Mouse (Mus musculus): ENCODE data around the gene Pitpnm1. TPM values are rescaled to one million over a fixed set of nuclear protein-coding genes. Genes with fewer than 3 reads are reported as not detected.

Gene Pitpnm1
- polyA plus RNA-seq, 1 experiment from 2014 or later = 10.9 TPM

Other genes starting within 250 kb of the Pitpnm1 start
- 64.2 and 68.9 TPM in 2 replicates for gene Chka, start 248.2 kb upstream of the Pitpnm1 start, polyA plus RNA-seq (2016; fragmentation: Nextera tagmentation; extraction: Ambion mirVana)
- gene Tcirg1, start 192.9 kb upstream of the Pitpnm1 start, polyA plus RNA-seq (2016; fragmentation: Nextera tagmentation; extraction: Ambion mirVana) = 46.4 and 53.6 TPM in 2 replicates
- 245 and 268 TPM in 2 replicates for gene Ndufs8, start 187.2 kb upstream of the Pitpnm1 start, polyA plus RNA-seq (2016; fragmentation: Nextera tagmentation; extraction: Ambion mirVana)
- 0.91 and 1.1 TPM in 2 replicates for gene Aldh3b1, start 170.2 kb upstream of the Pitpnm1 start, polyA plus RNA-seq (2016; fragmentation: Nextera tagmentation; extraction: Ambion mirVana)
- 12.5 and 12.7 TPM in 2 replicates for gene Unc93b1, start 164.8 kb upstream of the Pitpnm1 start, polyA plus RNA-seq (2016; fragmentation: Nextera tagmentation; extraction: Ambion mirVana)
- gene Aldh3b3, start 141.4 kb upstream of the Pitpnm1 start, polyA plus RNA-seq (2016; fragmentation: Nextera tagmentation; extraction: Ambion mirVana) = not detected in 2 replicates
- gene Aldh3b2, start 127.7 kb upstream of the Pitpnm1 start, polyA plus RNA-seq (2016; fragmentation: Nextera tagmentation; extraction: Ambion mirVana) = 2.0 and 2.8 TPM in 2 replicates
- 3.0 and 3.4 TPM in 2 replicates for gene Acy3, start 113.4 kb upstream of the Pitpnm1 start, polyA plus RNA-seq (2016; fragmentation: Nextera tagmentation; extraction: Ambion mirVana)
- not detected in 2 replicates for gene Tbx10, start 107.2 kb upstream of the Pitpnm1 start, polyA plus RNA-seq (2016; fragmentation: Nextera tagmentation; extraction: Ambion mirVana)
- 30.0 and 33.2 TPM in 2 replicates for gene Nudt8, start 99.4 kb upstream of the Pitpnm1 start, polyA plus RNA-seq (2016; fragmentation: Nextera tagmentation; extraction: Ambion mirVana)
- gene Gm49405, start 99.4 kb upstream of the Pitpnm1 start, polyA plus RNA-seq (2016; fragmentation: Nextera tagmentation; extraction: Ambion mirVana) = 4.0 and 5.6 TPM in 2 replicates
- 6.5 and 6.9 TPM in 2 replicates for gene Doc2g, start 96.7 kb upstream of the Pitpnm1 start, polyA plus RNA-seq (2016; fragmentation: Nextera tagmentation; extraction: Ambion mirVana)
- 188 and 201 TPM in 2 replicates for gene Ndufv1, start 87.2 kb upstream of the Pitpnm1 start, polyA plus RNA-seq (2016; fragmentation: Nextera tagmentation; extraction: Ambion mirVana)
- gene Gstp1, start 62.0 kb upstream of the Pitpnm1 start, polyA plus RNA-seq (2016; fragmentation: Nextera tagmentation; extraction: Ambion mirVana) = 540 and 544 TPM in 2 replicates
- gene Gstp2, start 54.0 kb upstream of the Pitpnm1 start, polyA plus RNA-seq (2016; fragmentation: Nextera tagmentation; extraction: Ambion mirVana) = 2.8 and 11.5 TPM in 2 replicates
- not detected in 2 replicates for gene Gstp3, start 40.4 kb upstream of the Pitpnm1 start, polyA plus RNA-seq (2016; fragmentation: Nextera tagmentation; extraction: Ambion mirVana)
- gene Cabp2, start 18.4 kb upstream of the Pitpnm1 start, polyA plus RNA-seq (2016; fragmentation: Nextera tagmentation; extraction: Ambion mirVana) = 0.22 TPM in 1 of 2 replicates, not detected in the other
- 55.6 and 55.7 TPM in 2 replicates for gene Cdk2ap2, start 2.8 kb upstream of the Pitpnm1 start, polyA plus RNA-seq (2016; fragmentation: Nextera tagmentation; extraction: Ambion mirVana)
- gene Aip, start 25.9 kb downstream of the Pitpnm1 start, polyA plus RNA-seq (2016; fragmentation: Nextera tagmentation; extraction: Ambion mirVana) = 85.2 and 90.8 TPM in 2 replicates
- not detected in 2 replicates for gene Gpr152, start 39.8 kb downstream of the Pitpnm1 start, polyA plus RNA-seq (2016; fragmentation: Nextera tagmentation; extraction: Ambion mirVana)
- gene Cabp4, start 44.0 kb downstream of the Pitpnm1 start, polyA plus RNA-seq (2016; fragmentation: Nextera tagmentation; extraction: Ambion mirVana) = not detected in 2 replicates
- 128 and 135 TPM in 2 replicates for gene Coro1b, start 48.6 kb downstream of the Pitpnm1 start, polyA plus RNA-seq (2016; fragmentation: Nextera tagmentation; extraction: Ambion mirVana)
- 0.89 and 2.1 TPM in 2 replicates for gene Ptprcap, start 53.6 kb downstream of the Pitpnm1 start, polyA plus RNA-seq (2016; fragmentation: Nextera tagmentation; extraction: Ambion mirVana)
- gene Rps6kb2, start 63.4 kb downstream of the Pitpnm1 start, polyA plus RNA-seq (2016; fragmentation: Nextera tagmentation; extraction: Ambion mirVana) = 59.7 and 71.7 TPM in 2 replicates
- gene Carns1, start 75.5 kb downstream of the Pitpnm1 start, polyA plus RNA-seq (2016; fragmentation: Nextera tagmentation; extraction: Ambion mirVana) = 2.6 and 3.7 TPM in 2 replicates
- gene Tbc1d10c, start 91.3 kb downstream of the Pitpnm1 start, polyA plus RNA-seq (2016; fragmentation: Nextera tagmentation; extraction: Ambion mirVana) = 1.2 and 1.9 TPM in 2 replicates
- gene Ppp1ca, start 92.1 kb downstream of the Pitpnm1 start, polyA plus RNA-seq (2016; fragmentation: Nextera tagmentation; extraction: Ambion mirVana) = 782 and 783 TPM in 2 replicates
- gene Rad9a, start 101.7 kb downstream of the Pitpnm1 start, polyA plus RNA-seq (2016; fragmentation: Nextera tagmentation; extraction: Ambion mirVana) = 42.7 and 45.2 TPM in 2 replicates
- gene Clcf1, start 114.2 kb downstream of the Pitpnm1 start, polyA plus RNA-seq (2016; fragmentation: Nextera tagmentation; extraction: Ambion mirVana) = 8.5 and 9.7 TPM in 2 replicates
- gene AC109138.7, start 114.4 kb downstream of the Pitpnm1 start, polyA plus RNA-seq (2016; fragmentation: Nextera tagmentation; extraction: Ambion mirVana) = not detected in 2 replicates
- gene Pold4, start 131.9 kb downstream of the Pitpnm1 start, polyA plus RNA-seq (2016; fragmentation: Nextera tagmentation; extraction: Ambion mirVana) = 14.9 and 21.6 TPM in 2 replicates
- 11.1 and 11.5 TPM in 2 replicates for gene Ssh3, start 169.2 kb downstream of the Pitpnm1 start, polyA plus RNA-seq (2016; fragmentation: Nextera tagmentation; extraction: Ambion mirVana)
- gene Ankrd13d, start 183.1 kb downstream of the Pitpnm1 start, polyA plus RNA-seq (2016; fragmentation: Nextera tagmentation; extraction: Ambion mirVana) = 11.0 and 13.4 TPM in 2 replicates
- 15.0 and 19.0 TPM in 2 replicates for gene Grk2, start 206.2 kb downstream of the Pitpnm1 start, polyA plus RNA-seq (2016; fragmentation: Nextera tagmentation; extraction: Ambion mirVana)

All from embryonic facial prominence, embryonic 12.5 days (tissue).